Mouse (Mus musculus): ENCODE measurements around the gene Mapk10. TPM values are rescaled to one million over a fixed set of nuclear protein-coding genes. Genes with fewer than 3 reads are reported as not detected.
A peak's percentile ranks its signal among the peaks of the same experiment; 100 is the strongest.
"Not testable (repeated sequence)": the region's sequence is repeated elsewhere in the genome, so short reads cannot be mapped to it uniquely, and the experiment has no call there.

The Mapk10 gene
- total and polyA plus RNA-seq, 2 experiments from 2014 or later: 3.9 to 7.0 TPM

GRCm38 (mm10) chr5:102943864-102944630 lies 267.1 kb downstream of the Mapk10 start:
- not testable (repeated sequence) for H3K36me3 ChIP-seq (replicated peaks; ENCODE audit: control insufficient read depth, insufficient read depth, low read length); DNase-seq (ENCODE audit: low spot score); H3K9me3 ChIP-seq (replicated peaks; ENCODE audit: control insufficient read depth, low read length); H3K27me3 ChIP-seq (ENCODE audit: control insufficient read depth, insufficient read depth, low read length); H3K4me3 ChIP-seq (ENCODE audit: low read depth, low read length); H3K4me1 ChIP-seq (ENCODE audit: control insufficient read depth, insufficient read depth); H3K4me2 ChIP-seq (ENCODE audit: low read depth, low read length); ATAC-seq (ENCODE audit: insufficient read depth, low read depth); H3K9ac ChIP-seq (replicated peaks; ENCODE audit: low read depth, low read length); H3K27ac ChIP-seq (ENCODE audit: low read depth)
- TF ChIP-seq CTCF (IDR thresholded peaks at IDR 0.05; ENCODE audit: low read depth): peak; percentile 12; the same call in 1 of the 2 replicates
- 67% methylated on average over 17 of the region's 17 CpGs for WGBS

- Histone ChIP-seq H3K27me3 (ENCODE audit: control insufficient read depth, insufficient read depth, low read length) (no peaks in the 10 kb centered on the region), H3K9me3 (replicated peaks; ENCODE audit: control insufficient read depth, low read length) (no peaks in the 10 kb centered on the region), H3K4me3 (ENCODE audit: low read depth, low read length) (no peak overlapping the region), H3K4me2 (ENCODE audit: low read depth, low read length) (no peak overlapping the region), H3K9ac (replicated peaks; ENCODE audit: low read depth, low read length) (no peak overlapping the region), H3K27ac (ENCODE audit: low read depth) (no peak overlapping the region), H3K36me3 (replicated peaks; ENCODE audit: control insufficient read depth, insufficient read depth, low read length) (no peaks in the 10 kb centered on the region), H3K4me1 (ENCODE audit: control insufficient read depth, insufficient read depth) (no peaks in the 10 kb centered on the region)
- DNase-seq (ENCODE audit: low spot score): no peak
- WGBS: 60% methylated on average over 6 of the region's 6 CpGs
- no peak for TF ChIP-seq EP300 (IDR thresholded peaks at IDR 0.05; ENCODE audit: low read depth)
- no peak for TF ChIP-seq CTCF (IDR thresholded peaks at IDR 0.05; ENCODE audit: low read depth)
- no peak for ATAC-seq (ENCODE audit: insufficient read depth, low read depth)
Observed at GRCm38 (mm10) chr5:102930161-102930560, 281.0 kb downstream of the Mapk10 start.

- no peaks in the 10 kb centered on the region for H3K36me3 ChIP-seq (replicated peaks; ENCODE audit: control insufficient read depth, insufficient read depth, low read length)
- TF ChIP-seq CTCF (IDR thresholded peaks at IDR 0.05; ENCODE audit: low read depth) (no peak), EP300 (IDR thresholded peaks at IDR 0.05; ENCODE audit: low read depth) (no peak)
- no peak overlapping the region for H3K27ac ChIP-seq (ENCODE audit: low read depth)
- H3K4me3 ChIP-seq (ENCODE audit: low read depth, low read length): no peak overlapping the region
- H3K9me3 ChIP-seq (replicated peaks; ENCODE audit: control insufficient read depth, low read length): no peaks in the 10 kb centered on the region
- WGBS: 83% methylated on average over 5 of the region's 5 CpGs
- H3K4me1 ChIP-seq (ENCODE audit: control insufficient read depth, insufficient read depth): no peaks in the 10 kb centered on the region
- DNase-seq (ENCODE audit: low spot score) (no peak), ATAC-seq (ENCODE audit: insufficient read depth, low read depth) (no peak)
- H3K4me2 ChIP-seq (ENCODE audit: low read depth, low read length): no peak overlapping the region
- H3K9ac ChIP-seq (replicated peaks; ENCODE audit: low read depth, low read length): no peak overlapping the region
- no peaks in the 10 kb centered on the region for H3K27me3 ChIP-seq (ENCODE audit: control insufficient read depth, insufficient read depth, low read length)
Observed at GRCm38 (mm10) chr5:102926786-102927185, 284.3 kb downstream of the Mapk10 start.

GRCm38 (mm10) chr5:102920199-102920598 lies 290.9 kb downstream of the Mapk10 start:
- Histone ChIP-seq H3K27me3 (ENCODE audit: control insufficient read depth, insufficient read depth, low read length) (no peaks in the 10 kb centered on the region), H3K27ac (ENCODE audit: low read depth) (no peak overlapping the region), H3K36me3 (replicated peaks; ENCODE audit: control insufficient read depth, insufficient read depth, low read length) (no peaks in the 10 kb centered on the region), H3K4me3 (ENCODE audit: low read depth, low read length) (no peak overlapping the region), H3K9me3 (replicated peaks; ENCODE audit: control insufficient read depth, low read length) (no peaks in the 10 kb centered on the region), H3K4me1 (ENCODE audit: control insufficient read depth, insufficient read depth) (no peaks in the 10 kb centered on the region), H3K4me2 (ENCODE audit: low read depth, low read length) (no peak overlapping the region), H3K9ac (replicated peaks; ENCODE audit: low read depth, low read length) (no peak overlapping the region)
- ATAC-seq (ENCODE audit: insufficient read depth, low read depth): no peak
- 86% methylated on average over 2 of the region's 2 CpGs for WGBS
- DNase-seq (ENCODE audit: low spot score): no peak
- no peak for TF ChIP-seq CTCF (IDR thresholded peaks at IDR 0.05; ENCODE audit: low read depth)
- TF ChIP-seq EP300 (IDR thresholded peaks at IDR 0.05; ENCODE audit: low read depth): no peak

- TF ChIP-seq EP300 (IDR thresholded peaks at IDR 0.05; ENCODE audit: low read depth): no peak
- TF ChIP-seq CTCF (IDR thresholded peaks at IDR 0.05; ENCODE audit: low read depth): no peak
- no peak for DNase-seq (ENCODE audit: low spot score)
- Histone ChIP-seq H3K27ac (ENCODE audit: low read depth) (no peak overlapping the region), H3K4me2 (ENCODE audit: low read depth, low read length) (no peak overlapping the region), H3K36me3 (replicated peaks; ENCODE audit: control insufficient read depth, insufficient read depth, low read length) (no peaks in the 10 kb centered on the region), H3K27me3 (ENCODE audit: control insufficient read depth, insufficient read depth, low read length) (no peaks in the 10 kb centered on the region), H3K9me3 (replicated peaks; ENCODE audit: control insufficient read depth, low read length) (no peaks in the 10 kb centered on the region), H3K4me3 (ENCODE audit: low read depth, low read length) (no peak overlapping the region), H3K9ac (replicated peaks; ENCODE audit: low read depth, low read length) (no peak overlapping the region), H3K4me1 (ENCODE audit: control insufficient read depth, insufficient read depth) (no peaks in the 10 kb centered on the region)
- 25% methylated on average over 13 of the region's 13 CpGs for WGBS
- ATAC-seq (ENCODE audit: insufficient read depth, low read depth): no peak
Observed at GRCm38 (mm10) chr5:102905441-102906211, 305.5 kb downstream of the Mapk10 start.

All from heart, postnatal 0 days (tissue).